Mouse (Mus musculus): Measurements from ENCODE around the gene Hs6st2. TPM values are rescaled to one million over a fixed set of nuclear protein-coding genes. Genes with fewer than 3 reads are reported as not detected.

Hs6st2 gene
- total and polyA plus RNA-seq, 3 experiments = not detected

- TF ChIP-seq ZC3H11A (IDR thresholded peaks at IDR 0.05; ENCODE audit: low read depth, low read length) (no peak), IRF4 (IDR thresholded peaks at IDR 0.05; ENCODE audit: low read depth, low read length) (no peak), SIN3A (IDR thresholded peaks at IDR 0.05; ENCODE audit: low read length) (no peak), MYC (IDR thresholded peaks at IDR 0.05; ENCODE audit: low read depth, low read length) (no peak), POLR2A (IDR thresholded peaks at IDR 0.05; ENCODE audit: low read depth, low read length) (no peak), MAX (IDR thresholded peaks at IDR 0.05; ENCODE audit: low read length) (no peak), USF2 (conservative IDR thresholded peaks at IDR 0.05; ENCODE audit: low read depth, low read length) (no peak), ZKSCAN1 (IDR thresholded peaks at IDR 0.05; ENCODE audit: borderline replicate concordance, low read depth, low read length) (no peak), MXI1 (IDR thresholded peaks at IDR 0.05; ENCODE audit: low read depth, low read length) (no peak), EP300 (IDR thresholded peaks at IDR 0.05; ENCODE audit: low read length) (no peak), MAFK (IDR thresholded peaks at IDR 0.05; ENCODE audit: insufficient replicate concordance, low read length) (no peak), CHD2 (IDR thresholded peaks at IDR 0.05; ENCODE audit: low read length) (no peak), NRF1 (IDR thresholded peaks at IDR 0.05; ENCODE audit: low read depth, low read length) (no peak), KAT2A (IDR thresholded peaks at IDR 0.05; ENCODE audit: insufficient replicate concordance, low read length) (no peak), ZNF384 (IDR thresholded peaks at IDR 0.05; ENCODE audit: low read depth, low read length) (no peak), ELF1 (IDR thresholded peaks at IDR 0.05; ENCODE audit: low read depth, low read length) (no peak), USF1 (IDR thresholded peaks at IDR 0.05; ENCODE audit: low read depth, low read length) (no peak), JUND (conservative IDR thresholded peaks at IDR 0.05; ENCODE audit: low read depth, low read length) (no peak), POLR2AphosphoS2 (IDR thresholded peaks at IDR 0.05; ENCODE audit: low read depth, low read length) (no peak), ZMIZ1 (IDR thresholded peaks at IDR 0.05; ENCODE audit: low read depth, low read length) (no peak)
- Histone ChIP-seq H3K79me2 (replicated peaks; ENCODE audit: control insufficient read depth, extremely low read depth, insufficient read depth, poor library complexity, severe bottlenecking) (no peaks in the 10 kb centered on the region), H3K27me3 (replicated peaks) (no peaks in the 10 kb centered on the region), H3K9ac (ENCODE audit: insufficient read depth, low read depth) (no peak overlapping the region), H3K4me1 (ENCODE audit: control insufficient read depth in 1 of 2, insufficient read depth in 2 of 2) (no peaks in the 10 kb centered on the region), H3K9me3 (replicated peaks; ENCODE audit: low read length) (no peaks in the 10 kb centered on the region), H3K4me2 (ENCODE audit: insufficient read depth, low read depth, poor library complexity, severe bottlenecking) (no peak overlapping the region), H3K27ac (ENCODE audit: insufficient read depth, low read depth) (no peak overlapping the region), H3K4me3 (replicated peaks in 1 of 3; ENCODE audit: low read depth in 2 of 3, low read length in 2 of 3, poor library complexity in 1 of 3) (no peak overlapping the region), H3K36me3 (replicated peaks in 1 of 2; ENCODE audit: control insufficient read depth in 1 of 2, insufficient read depth in 1 of 2, low read length in 1 of 2) (no peaks in the 10 kb centered on the region)
- in situ Hi-C loops (cut with MboI; ENCODE audit: low pct_ligation_motif_present, low pct_unique_long_range_greater_than_20kb, low sequenced_read_pairs) = no loop called here
- dilution Hi-C loops (cut with MboI; ENCODE audit: extremely low pct_ligation_motif_present, extremely low pct_unique_long_range_greater_than_20kb, low sequenced_read_pairs) = no loop called here
- no peak for DNase-seq (ENCODE audit: extremely low read depth)
Observed at GRCm38 (mm10) chrX:51531136-51531535, 150.5 kb downstream of the Hs6st2 start.

GRCm38 (mm10) chrX:51528601-51529000 is 153.1 kb downstream of the Hs6st2 start:
- H3K9ac ChIP-seq (ENCODE audit: insufficient read depth, low read depth) = no peak overlapping the region
- H3K27me3 ChIP-seq (replicated peaks) = no peaks in the 10 kb centered on the region
- no peaks in the 10 kb centered on the region for H3K79me2 ChIP-seq (replicated peaks; ENCODE audit: control insufficient read depth, extremely low read depth, insufficient read depth, poor library complexity, severe bottlenecking)
- DNase-seq (ENCODE audit: extremely low read depth) = no peak
- H3K9me3 ChIP-seq (replicated peaks; ENCODE audit: low read length) = no peaks in the 10 kb centered on the region
- no peak overlapping the region for H3K27ac ChIP-seq (ENCODE audit: insufficient read depth, low read depth)
- in situ Hi-C loops (cut with MboI; ENCODE audit: low pct_ligation_motif_present, low pct_unique_long_range_greater_than_20kb, low sequenced_read_pairs) = no loop called here
- TF ChIP-seq GABPA (IDR thresholded peaks at IDR 0.05; ENCODE audit: insufficient replicate concordance, low read depth, low read length) = no peak
- no peak for TF ChIP-seq TBP (conservative IDR thresholded peaks at IDR 0.05; ENCODE audit: low read depth, low read length)
- TF ChIP-seq EP300 (IDR thresholded peaks at IDR 0.05; ENCODE audit: low read length) = no peak
- TF ChIP-seq CHD2 (IDR thresholded peaks at IDR 0.05; ENCODE audit: low read length) = no peak
- TF ChIP-seq BHLHE40 (IDR thresholded peaks at IDR 0.05; ENCODE audit: low read depth, low read length) = no peak
- TF ChIP-seq E2F4 (IDR thresholded peaks at IDR 0.05; ENCODE audit: insufficient replicate concordance, low read depth, low read length) = no peak
- TF ChIP-seq ZNF384 (IDR thresholded peaks at IDR 0.05; ENCODE audit: low read depth, low read length) = no peak
- TF ChIP-seq RAD21 (IDR thresholded peaks at IDR 0.05; ENCODE audit: low read depth, low read length) = no peak
- no peak for TF ChIP-seq NELFE (IDR thresholded peaks at IDR 0.05; ENCODE audit: low read depth, low read length)
- TF ChIP-seq ELF1 (IDR thresholded peaks at IDR 0.05; ENCODE audit: low read depth, low read length) = no peak
- TF ChIP-seq MAX (IDR thresholded peaks at IDR 0.05; ENCODE audit: low read length) = no peak
- no peak for TF ChIP-seq USF2 (conservative IDR thresholded peaks at IDR 0.05; ENCODE audit: low read depth, low read length)
- no peak for TF ChIP-seq RCOR1 (conservative IDR thresholded peaks at IDR 0.05; ENCODE audit: low read depth, low read length)
- no peak for TF ChIP-seq MXI1 (IDR thresholded peaks at IDR 0.05; ENCODE audit: low read depth, low read length)
- TF ChIP-seq HCFC1 (IDR thresholded peaks at IDR 0.05; ENCODE audit: low read depth, low read length) = no peak
- TF ChIP-seq TCF12 (IDR thresholded peaks at IDR 0.05; ENCODE audit: low read depth, low read length) = no peak
- TF ChIP-seq POLR2A (IDR thresholded peaks at IDR 0.05; ENCODE audit: low read depth, low read length) = no peak
- dilution Hi-C loops (cut with MboI; ENCODE audit: extremely low pct_ligation_motif_present, extremely low pct_unique_long_range_greater_than_20kb, low sequenced_read_pairs) = no loop called here
- no peak overlapping the region for H3K4me2 ChIP-seq (ENCODE audit: insufficient read depth, low read depth, poor library complexity, severe bottlenecking)
- no peaks in the 10 kb centered on the region for H3K4me1 ChIP-seq (ENCODE audit: control insufficient read depth in 1 of 2, insufficient read depth in 2 of 2)
- H3K36me3 ChIP-seq (replicated peaks in 1 of 2; ENCODE audit: control insufficient read depth in 1 of 2, insufficient read depth in 1 of 2, low read length in 1 of 2) = no peaks in the 10 kb centered on the region
- no peak overlapping the region for H3K4me3 ChIP-seq (replicated peaks in 1 of 3; ENCODE audit: low read depth in 2 of 3, low read length in 2 of 3, poor library complexity in 1 of 3)
